Mouse (Mus musculus) urinary bladder, postnatal 14 days (tissue): ENCODE measurements around the gene Cdhr4.
A peak's percentile ranks its signal among the peaks of the same experiment; 100 is the strongest.

Experiments
- DNase-seq: peaks from one replicate; pipeline ENCODE4 v3.0.0; 2021; ENCODE audit warnings: low spot score

The Cdhr4 gene

GRCm38 (mm10) chr9:107992197-107992596 lies at the start of gene Cdhr4:
TSS of gene Cdhr4 (plus strand) at chr9:107992497.
- DNase-seq: no peak

- DNase-seq: no peak
Measured at GRCm38 (mm10) chr9:107947241-107948194, 44.8 kb upstream of the Cdhr4 start.

GRCm38 (mm10) chr9:107949184-107949921 lies 42.9 kb upstream of the Cdhr4 start:
- DNase-seq: no peak

GRCm38 (mm10) chr9:107949922-107950235 lies 42.4 kb upstream of the Cdhr4 start, which contains the start of gene Traip:
TSS of gene Traip (plus strand) at chr9:107950136.
- DNase-seq: no peak

- peak; percentile 94 for DNase-seq
Measured at GRCm38 (mm10) chr9:107950460-107951355, 41.6 kb upstream of the Cdhr4 start.

GRCm38 (mm10) chr9:107955613-107956289 lies 36.5 kb upstream of the Cdhr4 start:
- no peak for DNase-seq

GRCm38 (mm10) chr9:107957141-107957540 lies 35.2 kb upstream of the Cdhr4 start:
- DNase-seq: no peak

- no peak for DNase-seq
Measured at GRCm38 (mm10) chr9:107959896-107960295, 32.4 kb upstream of the Cdhr4 start.

- DNase-seq: no peak
Measured at GRCm38 (mm10) chr9:107960928-107961327, 31.4 kb upstream of the Cdhr4 start.

- DNase-seq: no peak
Measured at GRCm38 (mm10) chr9:107961351-107961762, 30.9 kb upstream of the Cdhr4 start.

- no peak for DNase-seq
Measured at GRCm38 (mm10) chr9:107961881-107962280, 30.4 kb upstream of the Cdhr4 start.

GRCm38 (mm10) chr9:107962916-107963315 lies 29.4 kb upstream of the Cdhr4 start:
- no peak for DNase-seq

GRCm38 (mm10) chr9:107963700-107964099 lies 28.6 kb upstream of the Cdhr4 start:
- DNase-seq: peak; percentile 87

- DNase-seq: no peak
Measured at GRCm38 (mm10) chr9:107964681-107965080, 27.6 kb upstream of the Cdhr4 start.

GRCm38 (mm10) chr9:107966676-107967075 lies 25.6 kb upstream of the Cdhr4 start:
- DNase-seq: no peak

- DNase-seq: no peak
Measured at GRCm38 (mm10) chr9:107967437-107967836, 24.9 kb upstream of the Cdhr4 start.

GRCm38 (mm10) chr9:107968531-107968930 lies 23.8 kb upstream of the Cdhr4 start:
- no peak for DNase-seq

- DNase-seq: no peak
Measured at GRCm38 (mm10) chr9:107970311-107970710, 22.0 kb upstream of the Cdhr4 start.

GRCm38 (mm10) chr9:107971690-107972541 lies 20.4 kb upstream of the Cdhr4 start:
- DNase-seq: no peak

- no peak for DNase-seq
Measured at GRCm38 (mm10) chr9:107974491-107975171, 17.7 kb upstream of the Cdhr4 start.
